17 mouse cellular contexts compared by ENCODE assay signal in genomic region chr6:83117616-83118015, GRCm38 (mm10). TPM values are rescaled to one million over a fixed set of nuclear protein-coding genes. Genes with fewer than 3 reads are reported as not detected.
DNase-seq lines count a peak whose midpoint lies in the region; ATAC-seq and TF ChIP-seq lines count a peak whose summit lies in the region.
"Had no signal": no experiment of that assay in that cellular context is flagged by ENCODE, and none has a peak within 500 bp of the region (broad histone marks: within the 10 kb centered on the region; RNA-seq: fewer than 3 reads in every experiment).

No protein-coding gene starts in this region.

- 94% methylated on average over 13 of the region's 13 CpGs for WGBS in forebrain, embryonic 11.5 days
- 91% methylated on average over 13 of the region's 13 CpGs for WGBS in forebrain, embryonic 15.5 days
- WGBS in liver, embryonic 12.5 days (ENCODE audit: insufficient replicate concordance), result 85% methylated on average over 13 of the region's 13 CpGs
- 87% methylated on average over 13 of the region's 13 CpGs for WGBS in liver, postnatal 0 days (ENCODE audit: insufficient replicate concordance)

- no peak overlapping the region for H3K27ac ChIP-seq in forebrain, embryonic 11.5 days (ENCODE audit: low read depth, low read length)
- no peak overlapping the region for H3K27ac ChIP-seq in forebrain, embryonic 15.5 days (replicated peaks)
- 0 out of 2 replicates have a peak overlapping the region, but pooled peaks have one; percentile 42 for H3K27ac ChIP-seq in liver, embryonic 12.5 days
- H3K27ac ChIP-seq in liver, postnatal 0 days (ENCODE audit: low read depth), result no peak overlapping the region
- H3K27ac ChIP-seq: gastrocnemius, adult 2 months; neural tube, embryonic 13.5 days had no signal

- peak; percentile 59 for DNase-seq in forebrain, embryonic 11.5 days (ENCODE audit: low spot score)
- DNase-seq in liver, postnatal 0 days, result no peak
- peak; percentile 12 for DNase-seq in testis, postnatal 14 days (ENCODE audit: low spot score)
- no peak for DNase-seq in testis, postnatal 10 days (ENCODE audit: low spot score)
- no peak for DNase-seq in urinary bladder, adult 2 months (ENCODE audit: low spot score)
- DNase-seq: cerebellum, adult 8-10 months; embryo, embryonic 11 days; heart, postnatal 36 days; kidney, adult 11 months; left cerebral cortex, postnatal 4 days; thymus, adult 2 months had no signal

- H3K4me1 ChIP-seq in forebrain, embryonic 11.5 days (replicated peaks; ENCODE audit: control insufficient read depth, insufficient read depth, low read length), result peaks cover 12% of the 10 kb centered on the region; the same call in 1 of the 2 replicates
- H3K4me1 ChIP-seq in forebrain, embryonic 15.5 days, result peaks cover 51% of the 10 kb centered on the region
- peaks cover 74% of the 10 kb centered on the region for H3K4me1 ChIP-seq in liver, embryonic 12.5 days
- H3K4me1 ChIP-seq in liver, postnatal 0 days (ENCODE audit: insufficient read depth), result peaks cover 37% of the 10 kb centered on the region

- H3K36me3 ChIP-seq in forebrain, embryonic 11.5 days (ENCODE audit: control insufficient read depth, insufficient read depth, low read length), result no peaks in the 10 kb centered on the region; the same call in none of the 2 replicates
- H3K36me3 ChIP-seq in forebrain, embryonic 15.5 days, result peaks cover 25% of the 10 kb centered on the region; the same call in 1 of the 2 replicates
- peaks cover 33% of the 10 kb centered on the region for H3K36me3 ChIP-seq in liver, embryonic 12.5 days
- H3K36me3 ChIP-seq in liver, postnatal 0 days (replicated peaks; ENCODE audit: insufficient read depth, low read length), result peaks cover 8% of the 10 kb centered on the region

- ATAC-seq in forebrain, embryonic 11.5 days (replicated peaks; ENCODE audit: low FRiP score), result no peak
- no peak for ATAC-seq in forebrain, embryonic 15.5 days (replicated peaks)
- no peak for ATAC-seq in liver, embryonic 12.5 days
- no peak for ATAC-seq in liver, postnatal 0 days
- no peak for ATAC-seq in CD4-positive, CD25-positive, alpha-beta regulatory T cell, adult 4 months

- H3K4me2 ChIP-seq in forebrain, embryonic 11.5 days (ENCODE audit: low read depth, low read length, severe bottlenecking), result no peak overlapping the region
- H3K4me2 ChIP-seq in forebrain, embryonic 15.5 days (replicated peaks), result no peak overlapping the region
- H3K4me2 ChIP-seq in liver, embryonic 12.5 days, result peak overlapping the region; percentile 95; the same call in 1 of the 2 replicates
- H3K4me2 ChIP-seq in liver, postnatal 0 days (ENCODE audit: low read depth, low read length), result no peak overlapping the region
- H3K4me2 ChIP-seq: lung, embryonic 15.5 days had no signal

- no peak for TF ChIP-seq EP300 in liver, postnatal 0 days (IDR thresholded peaks at IDR 0.05; ENCODE audit: low read depth)

- H3K4me3 ChIP-seq in forebrain, embryonic 11.5 days (ENCODE audit: low read depth, low read length), result 0 out of 2 replicates have a peak overlapping the region, but pooled peaks have one; percentile 5
- H3K4me3 ChIP-seq in forebrain, embryonic 15.5 days, result no peak overlapping the region
- H3K4me3 ChIP-seq in liver, embryonic 12.5 days, result no peak overlapping the region
- H3K4me3 ChIP-seq in liver, postnatal 0 days (ENCODE audit: low read depth, low read length), result no peak overlapping the region
- H3K4me3 ChIP-seq: gastrocnemius, adult 2 months; lung, embryonic 15.5 days had no signal

- H3K27me3 ChIP-seq in forebrain, embryonic 11.5 days (ENCODE audit: control insufficient read depth, insufficient read depth, low read length), result no peaks in the 10 kb centered on the region
- H3K27me3 ChIP-seq in forebrain, embryonic 15.5 days, result no peaks in the 10 kb centered on the region
- H3K27me3 ChIP-seq in liver, embryonic 12.5 days (replicated peaks), result no peaks in the 10 kb centered on the region
- no peaks in the 10 kb centered on the region for H3K27me3 ChIP-seq in liver, postnatal 0 days (ENCODE audit: insufficient read depth, low read length)
- H3K27me3 ChIP-seq: lung, embryonic 15.5 days; neural tube, embryonic 13.5 days had no signal

- TF ChIP-seq CTCF in liver, postnatal 0 days (IDR thresholded peaks at IDR 0.05; ENCODE audit: low read depth), result no peak

- H3K9ac ChIP-seq in forebrain, embryonic 11.5 days (ENCODE audit: low read length), result no peak overlapping the region
- no peak overlapping the region for H3K9ac ChIP-seq in forebrain, embryonic 15.5 days (replicated peaks)
- no peak overlapping the region for H3K9ac ChIP-seq in liver, embryonic 12.5 days
- H3K9ac ChIP-seq in liver, postnatal 0 days (replicated peaks), result no peak overlapping the region
- H3K9ac ChIP-seq: lung, embryonic 15.5 days had no signal

- no peaks in the 10 kb centered on the region for H3K9me3 ChIP-seq in forebrain, embryonic 11.5 days (ENCODE audit: control insufficient read depth, low read length)
- no peaks in the 10 kb centered on the region for H3K9me3 ChIP-seq in forebrain, embryonic 15.5 days
- no peaks in the 10 kb centered on the region for H3K9me3 ChIP-seq in liver, embryonic 12.5 days (replicated peaks)
- no peaks in the 10 kb centered on the region for H3K9me3 ChIP-seq in liver, postnatal 0 days (ENCODE audit: low read length)
- H3K9me3 ChIP-seq: lung, embryonic 15.5 days; neural tube, embryonic 13.5 days had no signal

RNA-seq across cellular contexts. Expression of gene Mogs, which starts 2.3 kb away (rescaled TPM):
- 37.1 and 39.0 TPM in 2 replicates for polyA plus RNA-seq in forebrain, embryonic 11.5 days (2014; fragmentation: Nextera tagmentation; extraction: Ambion mirVana)
- polyA plus RNA-seq in forebrain, embryonic 15.5 days (2015; fragmentation: Nextera tagmentation; extraction: Ambion mirVana), result 24.2 and 26.7 TPM in 2 replicates
- 83.5 and 86.9 TPM in 2 replicates for polyA plus RNA-seq in liver, embryonic 12.5 days (2016; fragmentation: Nextera tagmentation; extraction: Ambion mirVana)
- polyA plus RNA-seq in liver, postnatal 0 days (2015; fragmentation: Nextera tagmentation; extraction: Ambion mirVana), result 21.4 and 21.5 TPM in 2 replicates
- 10 to 100 TPM in 1 of 2 experiments, 1 to 10 TPM in 1; 6.5 to 16.0 TPM for polyA plus RNA-seq in CD4-positive, CD25-positive, alpha-beta regulatory T cell, adult 4 months (2017; shearing (Covaris generic))
- 29.7 and 40.3 TPM in 2 replicates for polyA plus RNA-seq in urinary bladder, adult 2 months (2012; rRNA removed)

RNA-seq across cellular contexts. Expression of gene Wbp1, which starts 3.7 kb away (rescaled TPM):
- polyA plus RNA-seq in forebrain, embryonic 11.5 days (2014; fragmentation: Nextera tagmentation; extraction: Ambion mirVana), result 141 and 154 TPM in 2 replicates
- 229 and 231 TPM in 2 replicates for polyA plus RNA-seq in forebrain, embryonic 15.5 days (2015; fragmentation: Nextera tagmentation; extraction: Ambion mirVana)
- 35.0 and 37.9 TPM in 2 replicates for polyA plus RNA-seq in liver, embryonic 12.5 days (2016; fragmentation: Nextera tagmentation; extraction: Ambion mirVana)
- polyA plus RNA-seq in liver, postnatal 0 days (2015; fragmentation: Nextera tagmentation; extraction: Ambion mirVana), result 21.0 and 22.0 TPM in 2 replicates
- polyA plus RNA-seq in CD4-positive, CD25-positive, alpha-beta regulatory T cell, adult 4 months (2017; shearing (Covaris generic)), result 10 to 100 TPM; 20.4 to 23.6 TPM
- 85.6 and 89.2 TPM in 2 replicates for polyA plus RNA-seq in urinary bladder, adult 2 months (2012; rRNA removed)

RNA-seq across cellular contexts. Expression of gene Ino80b, which starts 7.6 kb away (rescaled TPM):
- 20.0 and 27.7 TPM in 2 replicates for polyA plus RNA-seq in forebrain, embryonic 11.5 days (2014; fragmentation: Nextera tagmentation; extraction: Ambion mirVana)
- 15.6 and 16.5 TPM in 2 replicates for polyA plus RNA-seq in forebrain, embryonic 15.5 days (2015; fragmentation: Nextera tagmentation; extraction: Ambion mirVana)
- polyA plus RNA-seq in liver, embryonic 12.5 days (2016; fragmentation: Nextera tagmentation; extraction: Ambion mirVana), result 12.1 and 13.0 TPM in 2 replicates
- 5.1 and 5.7 TPM in 2 replicates for polyA plus RNA-seq in liver, postnatal 0 days (2015; fragmentation: Nextera tagmentation; extraction: Ambion mirVana)
- polyA plus RNA-seq in CD4-positive, CD25-positive, alpha-beta regulatory T cell, adult 4 months (2017; shearing (Covaris generic)), result 1 to 10 TPM in 1 of 2 experiments, under 1 TPM in 1; 0.56 to 3.3 TPM
- 25.2 and 25.5 TPM in 2 replicates for polyA plus RNA-seq in urinary bladder, adult 2 months (2012; rRNA removed)

RNA-seq across cellular contexts. Expression of gene Mrpl53, which starts 8.8 kb away (rescaled TPM):
- polyA plus RNA-seq in forebrain, embryonic 11.5 days (2014; fragmentation: Nextera tagmentation; extraction: Ambion mirVana), result 116 and 123 TPM in 2 replicates
- 121 and 126 TPM in 2 replicates for polyA plus RNA-seq in forebrain, embryonic 15.5 days (2015; fragmentation: Nextera tagmentation; extraction: Ambion mirVana)
- polyA plus RNA-seq in liver, embryonic 12.5 days (2016; fragmentation: Nextera tagmentation; extraction: Ambion mirVana), result 101 and 105 TPM in 2 replicates
- 88.3 and 90.2 TPM in 2 replicates for polyA plus RNA-seq in liver, postnatal 0 days (2015; fragmentation: Nextera tagmentation; extraction: Ambion mirVana)
- 10 to 100 TPM; 57.0 to 61.5 TPM for polyA plus RNA-seq in CD4-positive, CD25-positive, alpha-beta regulatory T cell, adult 4 months (2017; shearing (Covaris generic))
- polyA plus RNA-seq in urinary bladder, adult 2 months (2012; rRNA removed), result 64.9 and 84.8 TPM in 2 replicates

RNA-seq across cellular contexts. Expression of gene Gm42688, which starts 16.2 kb away (rescaled TPM):
- 2.5 and 3.0 TPM in 2 replicates for polyA plus RNA-seq in forebrain, embryonic 11.5 days (2014; fragmentation: Nextera tagmentation; extraction: Ambion mirVana)
- polyA plus RNA-seq in forebrain, embryonic 15.5 days (2015; fragmentation: Nextera tagmentation; extraction: Ambion mirVana), result 4.0 and 4.3 TPM in 2 replicates
- polyA plus RNA-seq in liver, embryonic 12.5 days (2016; fragmentation: Nextera tagmentation; extraction: Ambion mirVana), result 2.3 TPM in 2 replicates
- 0.85 and 0.92 TPM in 2 replicates for polyA plus RNA-seq in liver, postnatal 0 days (2015; fragmentation: Nextera tagmentation; extraction: Ambion mirVana)
- polyA plus RNA-seq in CD4-positive, CD25-positive, alpha-beta regulatory T cell, adult 4 months (2017; shearing (Covaris generic)), result under 1 TPM; 0.67 to 0.68 TPM
- polyA plus RNA-seq in urinary bladder, adult 2 months (2012; rRNA removed), result 5.0 and 6.1 TPM in 2 replicates

Comparison
In these comparisons a context has a peak if more than half of its experiments do, and no peak if none do; other contexts are left out.
1. DNase-seq: peak in forebrain, embryonic 11.5 days (single experiment) and testis, postnatal 14 days (single experiment); none in liver, postnatal 0 days (single experiment), testis, postnatal 10 days (single experiment) and urinary bladder, adult 2 months (single experiment).